Mouse (Mus musculus) right cerebral cortex, postnatal 14 days (tissue): ENCODE measurements around the gene Unc80.

Experiments
- DNase-seq: peaks from one replicate; pipeline ENCODE4 v3.0.0; 2022

Unc80 gene

DNA sequence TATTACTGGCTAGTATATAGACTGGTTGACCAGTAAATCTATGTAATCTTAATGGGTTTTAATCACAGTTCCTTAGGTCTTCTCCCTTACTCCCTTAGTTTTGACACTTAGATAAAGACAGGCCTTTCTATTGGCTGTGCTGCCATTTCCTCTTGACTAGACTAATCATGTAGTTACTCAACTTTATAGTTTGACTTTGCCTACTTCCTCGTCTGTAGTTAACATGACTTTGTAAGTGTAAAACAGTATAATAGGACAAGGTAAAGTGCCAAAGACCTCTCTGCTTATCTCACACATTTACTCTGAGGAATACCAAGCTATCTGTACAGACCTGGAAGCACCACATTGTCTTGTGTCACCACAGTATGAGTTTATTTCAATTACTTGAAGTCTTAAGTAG, 262.4 kb downstream of the Unc80 start:
- no peak for DNase-seq
